Mouse (Mus musculus) adrenal gland (tissue): ENCODE measurements around the gene Aes.

Source experiments
- intact Hi-C: fragments of 180-260 bp; cut with DNase I; formaldehyde crosslinking; loops from one replicate; pipeline ENCODE4 v1.15.1; 2025
- long read RNA-seq, 2 experiments: library from polyadenylated mRNA; unstranded; transcript quantifications; one replicate each; pipeline ENCODE4 v2.0.0; 2020; ENCODE audit warnings: borderline replicate concordance in 1 of 2; ENCODE audit not compliant: insufficient replicate concordance in 1 of 2

Gene Aes
- long read RNA-seq, experiment 1, transcript Aes-201 (7 exons, 1,411 nt), result major isoform, 127 of 177 reads
- long read RNA-seq, experiment 1, partial matches to known transcripts, result 40 of 177 reads
- long read RNA-seq, experiment 1, other reads (novel, unspliced or antisense), result 8 of 177 reads
- long read RNA-seq, experiment 2, transcript Aes-207 (6 exons, 1,410 nt), result minor isoform, 10 of 284 reads
- long read RNA-seq, experiment 2, transcript Aes-201 (7 exons, 1,411 nt), result major isoform, 227 of 284 reads
- long read RNA-seq, experiment 2, partial matches to known transcripts, result 23 of 284 reads
- long read RNA-seq, experiment 2, other reads (novel, unspliced or antisense), result 22 of 284 reads

DNA sequence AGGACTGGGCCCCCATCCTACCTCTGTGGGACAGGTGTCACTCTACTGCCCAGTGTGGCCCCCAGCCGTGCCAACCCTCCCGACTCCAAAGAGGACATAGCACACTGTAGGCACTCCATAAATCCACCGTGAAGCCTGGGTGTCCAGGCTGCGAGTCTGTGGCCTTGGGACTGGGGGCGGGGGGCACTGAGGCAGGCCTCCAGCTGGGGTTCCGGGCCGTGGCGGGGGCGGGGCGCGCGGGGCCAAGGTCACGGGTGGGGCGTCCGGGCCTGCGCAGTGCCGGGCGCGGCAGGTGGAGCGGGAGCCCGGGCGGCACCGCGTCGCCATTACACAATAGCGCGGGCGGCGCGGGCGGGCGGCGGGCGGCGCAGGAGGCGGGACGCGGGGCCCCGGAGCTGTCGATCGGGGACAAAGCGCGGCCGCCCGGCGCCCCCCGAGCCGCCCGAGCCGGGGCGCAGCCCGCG, at the start of gene Aes:
Gene Aes, plus strand, starts transcription at position 326 of the 464 bp plus-strand sequence.
- intact Hi-C loops, result no loop called here

- intact Hi-C loops, result no loop called here
Measured at GRCm38 (mm10) chr10:81510246-81510810, 49.0 kb upstream of the Aes start.

DNA sequence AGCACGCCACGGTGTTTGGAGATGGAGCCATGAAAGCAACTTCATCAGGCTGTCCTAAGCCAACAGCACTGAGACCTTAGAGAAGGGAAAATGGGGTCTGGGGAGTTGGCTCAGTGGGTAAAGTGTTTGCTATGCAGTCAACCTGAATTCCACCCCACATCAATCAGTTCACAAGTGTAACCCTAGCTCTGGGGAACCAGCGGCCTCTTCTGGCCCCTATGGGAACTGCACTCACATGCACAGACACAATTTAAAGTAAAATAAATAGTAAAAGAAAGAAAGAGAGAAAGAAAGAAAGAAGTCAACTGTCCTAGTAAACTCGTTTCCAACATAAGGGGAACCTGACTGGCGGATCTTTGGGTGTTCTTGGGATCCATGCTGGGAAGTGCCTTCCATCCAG, 45.5 kb upstream of the Aes start:
- intact Hi-C loops, result no loop called here

DNA sequence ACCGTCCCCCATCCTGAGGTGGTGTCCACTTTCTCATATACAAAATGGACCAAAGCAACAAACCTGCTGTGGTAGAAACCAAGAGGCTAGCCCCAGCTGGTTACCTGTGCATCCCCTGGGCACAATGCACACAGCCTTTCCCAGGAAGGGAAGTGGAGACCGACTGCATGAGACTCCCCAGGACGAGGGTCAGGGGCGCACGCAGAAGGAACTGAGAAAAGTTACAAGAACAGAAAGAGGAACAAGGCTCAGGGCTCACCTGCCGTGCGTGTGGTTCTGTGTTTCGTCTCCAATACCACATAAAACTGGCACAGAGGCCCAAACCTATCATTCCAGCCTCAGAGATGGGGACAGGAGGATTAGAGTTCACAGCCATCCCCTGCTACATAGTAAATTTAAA, 42.1 kb upstream of the Aes start:
- intact Hi-C loops, result loop anchor here (5.0 kb wide), 1 partner anchor 35 kb away; no protein-coding TSS in a partner anchor

GRCm38 (mm10) chr10:81518546-81518945, 40.7 kb upstream of the Aes start:
- intact Hi-C loops, result loop anchor here (5.0 kb wide), 1 partner anchor 34 kb away; no protein-coding TSS in a partner anchor

DNA sequence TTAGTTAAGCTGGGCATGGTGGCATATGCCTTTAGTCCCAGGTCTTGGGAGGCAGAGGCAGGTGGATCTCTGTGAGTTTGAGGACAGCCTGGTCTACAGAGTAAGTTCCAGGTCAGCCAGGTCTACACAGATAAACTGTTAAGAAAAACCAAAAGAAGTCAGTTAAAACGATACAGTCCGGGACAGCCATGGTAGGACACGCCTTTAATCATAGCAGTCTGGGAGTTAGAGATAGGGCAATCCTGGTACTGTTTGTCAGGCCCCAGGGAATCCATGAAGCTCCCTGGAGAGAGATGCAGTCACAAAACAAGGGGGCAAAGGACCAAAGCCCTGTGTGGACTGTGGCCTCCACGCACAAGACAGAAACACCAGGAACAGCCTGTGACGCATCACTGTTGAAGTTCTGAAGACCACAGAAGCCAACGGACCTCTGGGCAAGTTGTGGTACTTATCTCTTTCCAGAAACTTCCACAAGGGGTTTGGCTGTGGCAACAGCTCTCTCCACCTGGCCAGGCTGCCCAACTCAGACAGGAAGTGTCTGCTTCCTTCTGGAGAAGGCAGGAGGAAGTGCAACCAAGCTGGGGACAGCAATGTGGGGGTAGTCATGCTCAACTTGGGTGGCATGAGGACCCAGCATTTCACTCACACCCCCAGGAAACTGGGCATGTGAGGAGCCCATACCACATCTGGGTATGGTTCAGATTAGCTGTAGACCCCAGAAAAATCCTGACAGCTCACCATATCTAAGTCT, 39.9 kb upstream of the Aes start:
- intact Hi-C loops, result loop anchor here (5.0 kb wide), 1 partner anchor 33 kb away; no protein-coding TSS in a partner anchor

GRCm38 (mm10) chr10:81519978-81520365, 39.3 kb upstream of the Aes start:
- intact Hi-C loops, result loop anchor here (5.0 kb wide), 1 partner anchor 32 kb away; no protein-coding TSS in a partner anchor

GRCm38 (mm10) chr10:81523142-81523541, 36.1 kb upstream of the Aes start:
- intact Hi-C loops, result no loop called here

GRCm38 (mm10) chr10:81523570-81523969, 35.7 kb upstream of the Aes start:
- intact Hi-C loops, result no loop called here

GRCm38 (mm10) chr10:81524051-81524605, 35.2 kb upstream of the Aes start, which contains the start of gene Gna15:
Gene Gna15 (minus strand): TSS chr10:81524225.
- intact Hi-C loops, result no loop called here

GRCm38 (mm10) chr10:81525017-81525694, 34.1 kb upstream of the Aes start:
- intact Hi-C loops, result no loop called here

GRCm38 (mm10) chr10:81526779-81527178, 32.5 kb upstream of the Aes start:
- intact Hi-C loops, result loop anchor here (2.0 kb wide), 1 partner anchor 24 kb away; no protein-coding TSS in a partner anchor

- intact Hi-C loops, result no loop called here
Measured at GRCm38 (mm10) chr10:81534826-81535225, 24.5 kb upstream of the Aes start.

DNA sequence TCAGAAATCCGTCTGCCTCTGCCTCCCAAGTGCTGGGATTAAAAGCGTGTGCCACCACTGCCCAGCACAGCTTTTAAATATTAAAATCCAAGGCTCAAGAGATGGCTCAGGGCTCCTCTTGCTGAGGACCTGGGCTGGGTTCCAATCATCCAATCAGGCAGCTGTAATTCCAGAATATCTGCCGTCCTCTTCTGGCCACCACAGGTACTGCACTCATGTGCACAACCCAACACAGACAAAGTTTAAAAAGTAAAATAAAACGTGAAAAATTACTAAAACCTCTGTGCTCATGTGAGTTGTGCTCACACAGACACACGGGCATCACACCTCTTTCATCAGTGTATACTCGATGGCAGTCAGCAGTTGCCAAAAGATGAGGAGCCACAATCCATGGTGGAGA, 22.6 kb upstream of the Aes start:
- intact Hi-C loops, result no loop called here

DNA sequence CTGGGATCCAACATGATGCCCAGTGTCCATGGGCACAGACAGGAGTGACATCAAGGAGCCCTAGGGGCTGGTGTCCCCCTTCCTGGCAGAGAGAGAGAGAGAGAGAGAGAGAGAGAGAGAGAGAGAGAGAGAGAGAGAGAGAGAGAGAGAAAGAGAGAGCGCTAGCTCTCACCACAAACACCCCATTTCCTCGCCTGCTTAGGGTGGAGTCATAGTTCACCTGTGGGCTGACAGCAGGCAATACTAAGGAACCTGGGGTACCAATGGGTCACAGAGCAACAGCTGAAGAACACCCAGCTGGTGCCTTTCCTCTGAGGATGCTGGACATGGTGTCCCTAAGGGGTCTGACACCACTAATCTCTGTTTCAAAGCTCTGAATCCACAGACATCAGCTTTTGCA, 21.9 kb upstream of the Aes start:
- intact Hi-C loops, result no loop called here

GRCm38 (mm10) chr10:81538321-81539048, 20.8 kb upstream of the Aes start:
- intact Hi-C loops, result no loop called here

DNA sequence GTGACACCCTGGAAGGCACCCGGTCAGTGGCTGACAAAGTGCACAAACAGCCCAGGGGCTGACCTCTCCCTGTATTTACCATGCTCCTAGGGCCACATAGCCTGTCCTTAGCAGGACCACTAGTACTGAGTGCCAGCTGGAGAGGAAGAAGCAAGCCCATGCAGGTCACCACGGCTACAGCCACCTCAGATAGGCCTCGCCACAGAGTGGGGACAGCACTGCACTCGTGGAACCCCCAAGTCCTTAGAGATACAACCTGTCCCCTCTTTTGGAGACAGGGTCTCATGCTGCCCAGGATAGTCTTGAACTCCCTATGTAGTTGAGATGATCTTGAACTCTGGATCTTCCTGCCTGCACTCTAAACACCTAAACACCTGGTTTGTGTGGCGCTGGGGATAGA, 17.9 kb upstream of the Aes start:
- intact Hi-C loops, result no loop called here

- intact Hi-C loops, result no loop called here
Measured at GRCm38 (mm10) chr10:81541803-81542202, 17.5 kb upstream of the Aes start.

GRCm38 (mm10) chr10:81542727-81543460, 16.4 kb upstream of the Aes start:
- intact Hi-C loops, result no loop called here

DNA sequence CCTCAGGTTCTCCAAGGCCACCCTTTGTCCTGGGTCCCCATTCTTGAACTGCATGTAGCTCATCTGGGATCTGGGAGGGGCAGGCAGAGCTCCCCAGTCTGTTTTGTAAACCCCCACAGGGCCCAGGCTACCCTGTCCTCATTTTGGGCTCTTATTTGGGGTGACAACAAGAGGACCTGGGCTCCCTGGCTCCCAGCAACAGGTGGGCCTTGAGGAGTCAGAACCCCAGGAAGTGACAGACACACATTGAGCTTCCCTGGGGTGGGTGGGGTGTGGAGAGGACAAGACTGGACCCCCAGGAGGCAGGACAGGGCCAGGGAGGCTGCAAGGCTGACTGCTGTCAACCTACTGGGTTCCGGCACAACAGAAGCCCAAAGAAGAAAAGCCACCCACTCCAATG, 15.7 kb upstream of the Aes start:
- intact Hi-C loops, result no loop called here
